Mouse (Mus musculus) CD4-positive naive resting alpha-beta T cell, adult 57 days (primary cell): ENCODE measurements around the gene Olfr1100. TPM values are rescaled to one million over a fixed set of nuclear protein-coding genes. Genes with fewer than 3 reads are reported as not detected.

Experiments
- total RNA-seq: library from RNA; stranded (reverse); gene quantifications from one replicate; pipeline ENCODE4 v1.2.4, GENCODE M21; 2023

The Olfr1100 gene
- not detected for total RNA-seq

DNA sequence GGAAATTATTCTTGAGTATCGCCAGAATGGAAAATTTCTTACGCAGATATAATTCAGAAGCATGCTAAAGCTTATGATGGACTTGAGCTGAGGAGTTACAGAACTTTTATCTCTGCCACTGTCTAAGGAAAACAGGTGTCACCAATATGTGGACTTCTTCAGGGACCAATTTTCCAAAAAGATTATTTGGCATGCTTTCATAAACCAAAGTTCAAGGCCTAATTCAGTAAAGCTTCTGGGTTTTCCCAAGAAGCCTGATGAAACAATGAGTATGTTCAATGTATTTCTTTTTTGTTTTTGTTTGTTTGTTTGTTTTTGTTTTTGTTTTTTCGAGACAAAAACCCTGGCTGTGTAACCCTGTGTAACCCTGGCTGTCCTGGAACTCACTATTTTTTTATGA is at the start of gene Olfr1100:
TSS of gene Olfr1100 (minus strand) at position 101 of the 400 bp plus-strand sequence.

DNA sequence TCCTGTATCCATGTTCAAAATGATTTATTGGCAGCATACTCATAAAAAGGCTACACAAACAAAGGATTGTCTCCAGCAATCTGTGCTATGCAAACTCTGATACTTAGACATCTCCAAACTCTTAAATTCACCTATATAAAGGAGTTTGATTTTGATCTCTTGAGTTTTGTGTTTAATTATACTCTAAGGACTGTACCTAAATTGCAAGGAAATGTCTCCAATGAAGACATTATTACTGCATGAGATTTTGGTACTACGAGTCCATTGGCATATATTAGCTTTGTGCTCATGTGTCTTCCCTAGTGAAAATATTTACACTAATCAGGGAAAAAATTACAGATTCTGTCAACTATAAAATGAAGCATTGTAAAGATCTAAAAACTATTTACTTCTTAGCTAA is 47.2 kb upstream of the Olfr1100 start, which contains the start of gene Olfr1104:
TSS of gene Olfr1104 (minus strand) at position 101 of the 400 bp plus-strand sequence.

DNA sequence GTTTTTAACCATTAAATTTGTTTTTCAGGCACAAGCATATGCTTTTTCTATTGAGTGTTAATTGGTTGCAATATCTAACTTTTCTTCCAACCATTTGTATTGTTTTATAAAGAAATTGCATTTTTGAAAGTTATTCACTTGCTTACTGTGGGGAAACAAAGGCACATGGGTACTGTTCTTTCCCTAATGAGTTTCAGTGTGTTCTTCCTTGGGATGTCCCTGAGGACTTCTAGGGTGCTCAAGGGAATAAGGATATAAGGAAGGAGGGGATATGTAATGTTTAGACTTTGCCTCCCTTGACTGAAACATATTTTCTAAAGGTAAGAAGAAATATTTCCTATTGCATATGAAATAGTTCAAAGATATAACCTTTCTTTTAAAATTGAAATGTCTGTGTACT is 18.3 kb upstream of the Olfr1100 start, which contains the start of gene Olfr1102:
TSS of gene Olfr1102 (plus strand) at position 301 of the 400 bp plus-strand sequence.

DNA sequence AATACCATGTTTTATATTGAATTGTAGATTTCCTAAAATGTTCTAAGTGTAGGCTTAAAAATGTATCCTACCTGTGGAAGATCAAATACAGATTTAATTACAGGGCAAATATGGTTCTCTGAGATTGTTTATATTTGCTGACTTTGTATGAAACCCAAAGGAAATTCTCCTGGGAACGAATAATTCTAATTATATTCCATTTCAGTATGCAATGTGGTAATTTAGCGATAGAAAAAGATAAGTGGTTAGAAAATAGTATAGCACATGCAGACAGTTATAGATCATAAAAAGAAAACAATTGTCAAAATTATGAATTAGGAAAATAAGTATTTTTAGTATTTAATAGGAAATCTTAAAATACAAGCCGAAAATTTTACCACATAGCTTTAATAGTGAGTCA is 11.4 kb upstream of the Olfr1100 start, which contains the start of gene Olfr1101:
TSS of gene Olfr1101 (minus strand) at position 101 of the 400 bp plus-strand sequence.

DNA sequence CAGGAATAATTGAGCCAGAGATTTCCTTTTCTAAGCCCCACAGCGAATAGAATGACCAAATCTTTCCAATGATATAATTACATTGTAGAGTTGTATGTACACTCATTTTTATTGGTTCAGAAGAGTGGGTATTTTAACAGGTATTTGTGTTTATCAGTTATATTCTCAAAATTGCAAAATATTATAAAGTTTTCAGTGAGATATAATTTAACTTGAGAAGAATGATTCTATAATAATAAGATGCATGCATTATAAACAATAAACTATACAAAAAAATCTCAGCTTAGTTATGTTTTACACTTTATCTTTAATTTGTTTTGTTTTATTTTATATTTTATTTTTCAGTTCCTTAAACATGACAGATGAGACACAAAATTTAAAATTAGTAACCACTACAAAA is 19.2 kb downstream of the Olfr1100 start, which contains the start of gene Olfr1099:
TSS of gene Olfr1099 (minus strand) at position 101 of the 400 bp plus-strand sequence.

Other genes with a start within 250 kb of the Olfr1100 start
- not detected for gene Olfr1089, start 246.3 kb downstream of the Olfr1100 start, total RNA-seq
- gene Olfr1090, start 221.0 kb downstream of the Olfr1100 start, total RNA-seq = not detected
- not detected for gene Olfr1093, start 197.5 kb downstream of the Olfr1100 start, total RNA-seq
- not detected for gene Olfr141, start 169.9 kb downstream of the Olfr1100 start, total RNA-seq
- gene Olfr1094, start 155.3 kb downstream of the Olfr1100 start, total RNA-seq = not detected
- not detected for gene Olfr1095, start 128.3 kb downstream of the Olfr1100 start, total RNA-seq
- gene Gm13723, start 105.2 kb downstream of the Olfr1100 start, total RNA-seq = not detected
- gene Olfr1097, start 87.7 kb downstream of the Olfr1100 start, total RNA-seq = not detected
- not detected for gene Olfr1098, start 55.4 kb downstream of the Olfr1100 start, total RNA-seq
- gene Olfr1099, start 19.3 kb downstream of the Olfr1100 start, total RNA-seq = not detected
- gene Olfr1101, start 11.3 kb upstream of the Olfr1100 start, total RNA-seq = not detected
- not detected for gene Olfr1102, start 18.4 kb upstream of the Olfr1100 start, total RNA-seq
- gene Olfr1104, start 47.1 kb upstream of the Olfr1100 start, total RNA-seq = not detected
- gene Olfr1105, start 56.6 kb upstream of the Olfr1100 start, total RNA-seq = not detected
- gene Olfr1106, start 72.3 kb upstream of the Olfr1100 start, total RNA-seq = not detected
- not detected for gene Olfr1107, start 95.9 kb upstream of the Olfr1100 start, total RNA-seq
- gene Olfr1109, start 116.1 kb upstream of the Olfr1100 start, total RNA-seq = not detected
- not detected for gene Olfr259, start 134.6 kb upstream of the Olfr1100 start, total RNA-seq
- gene Olfr1110, start 160.3 kb upstream of the Olfr1100 start, total RNA-seq = not detected
- gene Olfr1111, start 172.7 kb upstream of the Olfr1100 start, total RNA-seq = not detected
- not detected for gene Olfr1112, start 207.8 kb upstream of the Olfr1100 start, total RNA-seq
- not detected for gene Olfr1113, start 229.0 kb upstream of the Olfr1100 start, total RNA-seq